Mouse (Mus musculus) left cerebral cortex, postnatal 4 days (tissue): Measurements from ENCODE around the gene St3gal2. TPM values are rescaled to one million over a fixed set of nuclear protein-coding genes. Genes with fewer than 3 reads are reported as not detected.
"Not testable (repeated sequence)": the region's sequence is repeated elsewhere in the genome, so short reads cannot be mapped to it uniquely, and the experiment has no call there.

Experiments used
- DNase-seq: peaks from one replicate; pipeline ENCODE4 v3.0.0-alpha.2; 2022
- intact Hi-C: fragments of 180-260 bp; cut with DNase I; formaldehyde crosslinking; loops from one replicate; pipeline ENCODE4 v1.15.1; 2025
- total RNA-seq, 2 experiments: library from RNA; stranded (reverse); gene quantifications; 2 replicates each; pipeline ENCODE4 v1.2.3; 2021

The St3gal2 gene
- total RNA-seq, 2 experiments from 2014 or later = 78.9 to 80.6 TPM

DNA sequence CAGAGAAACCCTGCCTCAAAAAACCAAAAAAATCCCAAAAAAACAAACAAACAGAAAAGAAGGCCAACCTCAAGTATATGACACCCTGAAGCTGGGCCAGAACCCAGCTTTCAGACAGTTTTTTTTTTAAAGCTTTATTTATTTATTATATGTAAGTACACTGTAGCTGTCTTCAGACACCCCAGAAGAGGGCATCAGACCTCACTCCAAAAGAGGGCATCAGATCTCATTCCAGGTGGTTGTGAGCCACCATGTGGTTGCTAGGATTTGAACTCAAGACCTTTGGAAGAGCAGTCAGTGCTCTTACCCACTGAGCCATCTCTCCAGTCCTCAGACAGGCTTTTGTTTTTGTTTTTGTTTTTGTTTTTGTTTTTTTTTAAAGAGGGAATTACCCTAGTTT, 9.9 kb upstream of the St3gal2 start:
- DNase-seq, intact Hi-C loops: not testable (repeated sequence)

DNA sequence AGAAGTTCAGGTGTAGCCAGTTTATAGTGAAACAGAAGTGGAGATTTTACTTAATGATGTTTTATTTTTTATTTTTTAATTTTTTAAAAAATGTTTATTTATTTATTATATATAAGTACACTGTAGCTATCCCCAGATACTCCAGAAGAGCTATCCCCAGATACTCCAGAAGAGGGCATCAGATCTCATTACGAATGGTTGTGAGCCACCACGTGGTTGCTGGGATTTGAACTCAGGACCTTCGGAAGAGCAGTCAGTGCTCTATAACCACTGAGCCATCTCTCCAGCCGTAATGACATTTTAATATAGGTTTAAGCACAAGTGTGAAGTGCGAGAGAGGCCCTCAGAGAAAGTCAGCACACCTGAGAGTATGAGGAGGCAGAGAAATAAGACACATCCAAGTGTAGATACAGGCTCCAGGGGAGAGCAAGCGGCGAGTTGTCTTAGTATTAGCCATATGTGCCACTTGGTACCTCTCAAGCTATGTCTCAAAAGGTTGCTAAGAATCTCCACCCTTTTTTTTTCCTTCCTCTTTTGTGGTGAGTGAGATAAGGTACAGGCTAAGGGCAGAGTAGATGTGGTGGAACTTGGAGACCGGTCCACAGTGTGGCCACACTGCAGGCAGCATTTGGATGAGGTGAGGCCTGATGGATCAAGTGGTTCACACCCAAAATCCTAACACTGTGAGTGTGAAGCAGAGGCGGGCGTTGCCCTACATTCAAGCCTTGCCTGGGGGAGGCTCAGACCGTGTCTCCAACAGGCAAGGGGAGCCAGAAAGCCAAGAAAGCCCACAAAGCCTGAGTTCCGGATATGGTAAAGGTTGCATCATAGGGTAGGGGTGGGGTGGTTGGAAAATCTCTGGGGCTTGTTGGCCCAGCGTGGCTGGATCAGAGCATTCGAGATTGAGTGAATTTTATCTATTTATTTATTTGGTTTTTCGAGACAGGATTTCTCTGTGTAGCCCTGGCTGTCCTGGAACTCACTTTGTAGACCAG, 7.8 kb upstream of the St3gal2 start:
- intact Hi-C loops = no loop called here

GRCm38 (mm10) chr8:110917415-110917814, 2.3 kb upstream of the St3gal2 start:
- peak; percentile 62 for DNase-seq
- intact Hi-C loops = no loop called here

More for the DNA sequence above, 7.8 kb upstream of the St3gal2 start:
- DNase-seq = no peak

- intact Hi-C loops = no loop called here
- DNase-seq = no peak
Observed at GRCm38 (mm10) chr8:110918027-110918426, 1.7 kb upstream of the St3gal2 start.

- intact Hi-C loops = no loop called here
- DNase-seq = no peak
Observed at GRCm38 (mm10) chr8:110918460-110918859, 1.3 kb upstream of the St3gal2 start.

GRCm38 (mm10) chr8:110920032-110920772, 480 bp downstream of the St3gal2 start:
- intact Hi-C loops = no loop called here
- no peak for DNase-seq

- DNase-seq = no peak
- intact Hi-C loops = no loop called here
Observed at GRCm38 (mm10) chr8:110920773-110921277, 1.1 kb downstream of the St3gal2 start.

- intact Hi-C loops = no loop called here
- DNase-seq = peak; percentile 18
Observed at GRCm38 (mm10) chr8:110921492-110922230, 1.9 kb downstream of the St3gal2 start.

DNA sequence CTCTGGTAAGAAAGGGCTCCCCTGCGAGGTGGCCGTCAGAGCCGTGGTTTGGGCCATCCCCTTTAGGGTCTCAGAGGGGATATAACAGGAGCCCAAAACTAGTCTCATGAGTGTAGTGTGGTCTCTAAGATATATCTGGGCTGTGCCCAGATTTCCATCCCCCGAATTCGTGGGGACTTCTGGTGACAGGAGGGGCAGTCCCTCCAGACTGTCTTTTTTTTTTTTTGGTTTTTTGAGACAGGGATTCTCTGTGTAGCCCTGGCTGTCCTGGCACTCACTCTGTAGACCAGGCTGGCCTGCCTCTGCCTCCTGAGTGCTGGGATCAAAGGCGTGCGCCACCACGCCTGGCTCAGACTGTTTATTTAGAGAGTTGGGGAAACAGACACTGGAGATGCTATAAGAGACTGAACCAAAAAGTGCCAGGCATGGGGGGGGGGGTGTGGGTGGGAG, 6.0 kb downstream of the St3gal2 start:
- intact Hi-C loops = loop anchor here (5.0 kb wide), 1 partner anchor 37 kb away; no protein-coding TSS in a partner anchor
- no peak for DNase-seq

DNA sequence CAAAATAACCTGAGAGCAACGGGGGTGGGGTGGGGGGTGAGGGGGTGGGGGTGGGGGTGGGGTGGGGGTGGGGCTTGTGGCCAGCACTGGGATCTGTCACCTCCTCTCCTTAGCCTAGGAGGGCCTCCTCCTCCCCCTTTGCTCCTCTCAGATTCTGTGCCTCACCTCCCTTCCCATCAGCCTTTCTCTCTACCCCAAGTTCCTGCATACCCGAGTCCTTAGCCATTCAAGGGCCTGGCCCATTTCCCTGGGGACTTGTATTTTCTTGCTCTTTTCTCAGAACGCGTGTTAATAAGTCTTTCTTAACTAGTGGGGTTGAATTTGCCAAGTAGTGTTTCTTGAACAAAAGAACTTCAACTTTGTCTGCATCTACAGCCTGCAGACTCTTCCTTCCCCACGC, 7.0 kb downstream of the St3gal2 start:
- no peak for DNase-seq
- intact Hi-C loops = loop anchor here (5.0 kb wide), 1 partner anchor 36 kb away; no protein-coding TSS in a partner anchor

- no peak for DNase-seq
- intact Hi-C loops = loop anchor here (5.0 kb wide), 1 partner anchor 34 kb away; no protein-coding TSS in a partner anchor
Observed at GRCm38 (mm10) chr8:110928435-110928834, 8.7 kb downstream of the St3gal2 start.

DNA sequence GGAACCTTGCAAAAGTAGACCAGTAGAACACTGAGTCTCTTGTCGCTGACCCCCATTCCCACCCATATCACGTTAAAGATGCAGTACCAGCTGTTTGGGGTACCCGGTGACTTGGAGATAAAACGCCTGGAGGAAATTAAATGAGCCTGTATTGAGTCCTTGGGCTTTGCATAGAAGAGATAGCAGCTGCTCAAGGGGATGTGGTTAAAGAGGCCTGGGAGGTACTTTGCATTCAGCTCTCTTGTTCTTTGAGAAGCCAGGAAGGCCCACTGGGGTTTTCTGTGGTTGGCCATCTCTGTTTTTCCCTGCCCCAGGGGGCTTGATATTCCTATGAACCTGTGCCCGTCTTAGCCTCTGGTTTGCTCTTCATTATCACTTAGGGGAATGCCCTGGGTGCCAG, 9.3 kb downstream of the St3gal2 start:
- no peak for DNase-seq
- intact Hi-C loops = loop anchor here (5.0 kb wide), 1 partner anchor 33 kb away; no protein-coding TSS in a partner anchor

GRCm38 (mm10) chr8:110929672-110930071, 9.9 kb downstream of the St3gal2 start:
- DNase-seq = not testable (repeated sequence)
- intact Hi-C loops = loop anchor here (5.0 kb wide), 1 partner anchor 33 kb away; no protein-coding TSS in a partner anchor

GRCm38 (mm10) chr8:110931176-110931939, 11.6 kb downstream of the St3gal2 start:
- intact Hi-C loops = no loop called here
- DNase-seq = peak; percentile 44

- no peak for DNase-seq
- intact Hi-C loops = no loop called here
Observed at GRCm38 (mm10) chr8:110932444-110932843, 12.7 kb downstream of the St3gal2 start.

DNA sequence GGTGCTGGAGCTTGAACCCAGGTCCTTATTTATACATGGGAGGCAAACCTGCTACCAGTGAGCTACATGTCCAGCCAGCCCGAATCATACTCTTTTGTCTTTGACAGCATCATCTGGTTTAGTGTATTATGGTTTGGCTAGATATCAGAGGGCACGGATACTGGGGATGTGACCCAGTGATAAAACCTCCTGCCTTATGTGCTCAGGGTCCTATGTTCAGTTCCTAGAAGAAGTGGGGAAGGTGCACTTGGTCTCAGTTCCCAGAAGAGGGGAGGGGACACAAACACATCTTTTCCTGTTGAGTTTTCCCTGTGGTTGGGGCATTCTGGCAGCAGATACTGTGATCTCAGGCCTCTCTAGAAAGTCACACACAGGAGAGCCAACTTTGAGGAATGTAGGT, 13.6 kb downstream of the St3gal2 start:
- DNase-seq = no peak
- intact Hi-C loops = no loop called here

GRCm38 (mm10) chr8:110936217-110936616, 16.5 kb downstream of the St3gal2 start:
- DNase-seq = no peak
- intact Hi-C loops = no loop called here

DNA sequence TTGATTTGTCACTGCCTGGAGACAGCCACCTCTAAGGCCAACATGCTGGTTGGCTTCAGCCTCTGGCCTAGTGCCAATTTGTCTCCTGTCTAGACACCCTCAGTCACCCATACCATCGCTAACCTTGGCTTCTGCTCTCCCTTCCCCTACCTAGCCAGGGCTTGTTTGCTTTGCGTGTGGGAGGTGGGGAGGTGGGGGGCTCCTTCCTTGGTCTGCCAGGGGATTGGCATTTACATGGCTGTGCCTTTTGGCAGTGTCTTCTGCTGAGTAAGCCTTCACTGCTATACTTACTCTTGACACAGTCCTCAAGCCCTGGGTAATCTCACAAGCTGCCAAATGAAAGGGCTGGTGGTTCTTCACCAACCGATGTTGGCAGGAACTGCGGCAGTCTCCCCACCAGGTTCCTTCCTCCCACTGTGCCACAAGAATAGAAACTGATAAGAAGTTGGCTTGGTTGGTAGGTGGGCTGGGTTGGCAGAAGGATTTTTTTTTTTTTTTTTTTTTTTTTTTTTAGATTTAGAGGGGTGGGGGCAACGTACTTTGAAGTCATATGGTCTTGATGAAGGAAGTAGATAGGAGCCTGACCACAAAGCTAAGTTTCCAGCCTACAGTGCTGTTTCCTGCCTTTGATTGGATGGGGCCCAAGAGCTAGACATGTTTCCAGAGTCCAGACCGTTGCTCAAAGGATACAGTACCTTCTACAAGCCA, 19.3 kb downstream of the St3gal2 start:
- intact Hi-C loops = no loop called here
- peak; percentile 59 for DNase-seq
